ENCODE assay signal across 16 mouse cellular contexts in the genomic region with DNA sequence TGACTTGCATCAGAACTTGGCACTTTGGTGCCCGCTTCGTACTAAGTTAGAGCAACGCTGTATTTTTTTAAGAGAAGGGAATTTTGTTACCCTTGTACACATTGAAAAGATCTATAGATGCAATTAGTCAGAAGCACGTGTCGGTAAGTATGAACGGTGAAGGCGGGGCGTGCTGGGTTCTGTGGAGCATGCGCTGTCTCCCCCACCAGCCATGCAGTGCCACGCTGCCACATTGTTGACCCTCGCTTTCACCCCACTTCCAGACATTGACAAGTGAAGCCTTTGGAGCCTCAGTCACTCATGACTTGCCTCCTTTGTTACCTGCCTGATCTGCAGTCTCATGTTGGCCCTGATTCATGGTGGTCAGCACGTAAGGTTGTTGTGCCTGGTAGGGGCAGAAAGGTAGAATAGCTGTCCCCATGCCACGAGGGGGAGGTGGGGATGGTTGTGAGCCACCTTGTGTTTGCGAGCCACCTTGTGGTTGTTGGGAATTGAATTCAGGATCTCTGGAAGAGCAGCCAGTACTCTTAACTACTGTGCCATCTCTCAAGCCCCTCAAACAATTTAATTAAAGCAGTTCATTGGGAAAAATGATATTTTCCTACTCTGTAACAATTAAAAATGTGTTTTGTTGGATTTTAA. TPM values are rescaled to one million over a fixed set of nuclear protein-coding genes. Genes with fewer than 3 reads are reported as not detected.
DNase-seq lines count a peak whose midpoint lies in the region; TF ChIP-seq lines count a peak whose summit lies in the region.
"Had no signal": no experiment of that assay in that cellular context is flagged by ENCODE, and none has a peak within 500 bp of the region (broad histone marks: within the 10 kb centered on the region; RNA-seq: fewer than 3 reads in every experiment).

No protein-coding gene starts in this region.

- TF ChIP-seq CTCF in left cerebral cortex, adult 2 months (IDR thresholded peaks at IDR 0.05): peak; percentile 3
- TF ChIP-seq CTCF in E14TG2a.4 (conservative IDR thresholded peaks at IDR 0.05; ENCODE audit: low read length): no peak

- H3K27ac ChIP-seq in left cerebral cortex, adult 2 months: no peak overlapping the region
- H3K27ac ChIP-seq: limb, embryonic 13.5 days had no signal

- H3K27me3 ChIP-seq in E14TG2a.4 (ENCODE audit: insufficient read depth, low read length): no peaks in the 10 kb centered on the region
- H3K27me3 ChIP-seq: limb, embryonic 13.5 days had no signal

- intact Hi-C loops in heart, postnatal 10 days (cut with DNase I): loop anchor here (10.0 kb wide), 1 partner anchor 899 kb away; no protein-coding TSS in a partner anchor
- intact Hi-C loops in left cerebral cortex, adult 2 months (cut with DNase I): no loop called here
- intact Hi-C loops in left cerebral cortex, postnatal 14 days (cut with DNase I): loop anchor here (10.0 kb wide), 1 partner anchor 409 kb away; no protein-coding TSS in a partner anchor

- H3K4me1 ChIP-seq in E14TG2a.4 (replicated peaks; ENCODE audit: low read depth, low read length): peaks cover 55% of the 10 kb centered on the region

- no peak overlapping the region for H3K4me3 ChIP-seq in left cerebral cortex, adult 2 months
- H3K4me3 ChIP-seq in E14TG2a.4 (replicated peaks; ENCODE audit: low read length): peak overlapping the region; percentile 72
- H3K4me3 ChIP-seq: erythroblast, embryonic 14.5 days had no signal

- peaks cover 19% of the 10 kb centered on the region for H3K9me3 ChIP-seq in E14TG2a.4 (ENCODE audit: low read length)
- H3K9me3 ChIP-seq: embryonic facial prominence, embryonic 10.5 days; heart, embryonic 13.5 days; limb, embryonic 13.5 days had no signal

- DNase-seq in heart, adult 11 months: peak; percentile 57
- DNase-seq in heart, postnatal 10 days: no peak
- DNase-seq in left cerebral cortex, adult 2 months (ENCODE audit: extremely low spot score in 1 of 2, low spot score in 2 of 2): no peak
- no peak for DNase-seq in left cerebral cortex, postnatal 14 days (ENCODE audit: low spot score in 2 of 2)
- DNase-seq in brain, adult 2 months (ENCODE audit: low read depth, low spot score): peak; percentile 12
- no peak for DNase-seq in layer of hippocampus, postnatal 10 days (ENCODE audit: low spot score in 2 of 2)
- DNase-seq: adrenal gland, postnatal 14 days; B cell, adult 2 months; gastrocnemius, postnatal 25 days; thymus, postnatal 36 days had no signal

- peaks cover 10% of the 10 kb centered on the region for H3K36me3 ChIP-seq in E14TG2a.4 (ENCODE audit: insufficient read depth, low read length)
- H3K36me3 ChIP-seq: embryonic facial prominence, embryonic 10.5 days; heart, embryonic 13.5 days; limb, embryonic 13.5 days had no signal

RNA-seq across cellular contexts. Expression of gene Eea1, which starts 47.0 kb away (rescaled TPM):
- 10 to 100 TPM; 34.3 to 37.1 TPM for total RNA-seq in heart, postnatal 10 days (2021)
- 10 to 100 TPM; 34.3 to 34.4 TPM for total RNA-seq in left cerebral cortex, adult 2 months (2021)
- total RNA-seq in left cerebral cortex, postnatal 14 days (2021): 10 to 100 TPM; 24.8 to 28.7 TPM
- total RNA-seq in layer of hippocampus, postnatal 10 days (2021): 10 to 100 TPM; 27.7 to 29.8 TPM

RNA-seq across cellular contexts. Expression of gene Gm33543, which starts 50.7 kb away (rescaled TPM):
- total RNA-seq in heart, postnatal 10 days (2021): 1 to 10 TPM in 1 of 2 experiments, under 1 TPM in 1; 0.64 to 1.6 TPM
- total RNA-seq in left cerebral cortex, adult 2 months (2021): not detected
- total RNA-seq in left cerebral cortex, postnatal 14 days (2021): not detected
- total RNA-seq in layer of hippocampus, postnatal 10 days (2021): not detected
- total RNA-seq: MEL had no signal

Comparison
In these comparisons a context has a peak if more than half of its experiments do, and no peak if none do; other contexts are left out.
1. DNase-seq: peak in heart, adult 11 months (single experiment) and brain, adult 2 months (single experiment); none in heart, postnatal 10 days (0 of 2), left cerebral cortex, adult 2 months (0 of 2), left cerebral cortex, postnatal 14 days (0 of 2) and layer of hippocampus, postnatal 10 days (0 of 2).